ENCODE assay signal across 8 mouse cellular contexts in genomic region chr12:108365340-108365739, GRCm38 (mm10). TPM values are rescaled to one million over a fixed set of nuclear protein-coding genes. Genes with fewer than 3 reads are reported as not detected.
DNase-seq lines count a peak whose midpoint lies in the region; ATAC-seq lines count a peak whose summit lies in the region.

No protein-coding gene starts in this region.

- no peak for ATAC-seq in midbrain, embryonic 15.5 days (replicated peaks)

- H3K27me3 ChIP-seq in embryonic facial prominence, embryonic 10.5 days (replicated peaks; ENCODE audit: low read depth, poor library complexity, severe bottlenecking) = peaks cover 22% of the 10 kb centered on the region; the same call in 1 of the 2 replicates
- 0 out of 2 replicates have a peak, but pooled peaks cover 3% of the 10 kb centered on the region for H3K27me3 ChIP-seq in midbrain, embryonic 15.5 days (replicated peaks)

- H3K4me3 ChIP-seq in embryonic facial prominence, embryonic 10.5 days = no peak overlapping the region
- H3K4me3 ChIP-seq in midbrain, embryonic 15.5 days = no peak overlapping the region

- intact Hi-C loops in left cerebral cortex, postnatal 4 days (cut with DNase I) = no loop called here

- peak; percentile 80 for DNase-seq in left cerebral cortex, postnatal 4 days
- DNase-seq in left cerebral cortex, adult 18-20 months (ENCODE audit: low spot score in 2 of 2) = no peak
- peak; percentile 57 for DNase-seq in embryonic facial prominence, embryonic 10.5 days (ENCODE audit: low spot score)
- DNase-seq in heart, adult 9 months (ENCODE audit: low spot score in 2 of 2) = peak; percentile 56 to 70
- DNase-seq in kidney, postnatal 36 days = peak; percentile 67 to 76
- peak; percentile 40 for DNase-seq in urinary bladder, adult 2 months (ENCODE audit: low spot score)
- no peak for DNase-seq in left cerebral cortex, adult 8-10 months (ENCODE audit: low spot score in 2 of 2)

- H3K36me3 ChIP-seq in embryonic facial prominence, embryonic 10.5 days (replicated peaks) = no peaks in the 10 kb centered on the region
- no peaks in the 10 kb centered on the region for H3K36me3 ChIP-seq in midbrain, embryonic 15.5 days (replicated peaks)

- no peak overlapping the region for H3K4me2 ChIP-seq in midbrain, embryonic 15.5 days

- WGBS in embryonic facial prominence, embryonic 10.5 days = 34% methylated on average over 3 of the region's 3 CpGs
- WGBS in midbrain, embryonic 15.5 days = 24% methylated on average over 3 of the region's 3 CpGs

- H3K9ac ChIP-seq in midbrain, embryonic 15.5 days = no peak overlapping the region

- H3K27ac ChIP-seq in embryonic facial prominence, embryonic 10.5 days (replicated peaks) = peak overlapping the region; percentile 14; the same call in 1 of the 2 replicates
- no peak overlapping the region for H3K27ac ChIP-seq in midbrain, embryonic 15.5 days

- H3K4me1 ChIP-seq in embryonic facial prominence, embryonic 10.5 days = peaks cover 51% of the 10 kb centered on the region
- H3K4me1 ChIP-seq in midbrain, embryonic 15.5 days = peaks cover 7% of the 10 kb centered on the region

- H3K9me3 ChIP-seq in embryonic facial prominence, embryonic 10.5 days = no peaks in the 10 kb centered on the region
- no peaks in the 10 kb centered on the region for H3K9me3 ChIP-seq in midbrain, embryonic 15.5 days

RNA-seq across cellular contexts. Expression of gene Eml1, which starts 5.4 kb away (rescaled TPM):
- total RNA-seq in left cerebral cortex, postnatal 4 days (2021) = 10 to 100 TPM; 93.3 to 99.0 TPM
- total RNA-seq in left cerebral cortex, adult 18-20 months (2021) = 10 to 100 TPM; 60.4 to 64.1 TPM
- 70.6 and 74.1 TPM in 2 replicates for polyA plus RNA-seq in embryonic facial prominence, embryonic 10.5 days (2016; fragmentation: Nextera tagmentation; extraction: Ambion mirVana)
- 182 and 223 TPM in 2 replicates for polyA plus RNA-seq in urinary bladder, adult 2 months (2012; rRNA removed)
- total RNA-seq in left cerebral cortex, adult 8-10 months (2022) = 10 to 100 TPM; 60.1 to 66.2 (median 60.8) TPM
- polyA plus RNA-seq in midbrain, embryonic 15.5 days (2015; fragmentation: Nextera tagmentation; extraction: Ambion mirVana) = 52.9 and 61.3 TPM in 2 replicates

RNA-seq across cellular contexts. Expression of gene Cyp46a1, which starts 31.2 kb away (rescaled TPM):
- total RNA-seq in left cerebral cortex, postnatal 4 days (2021) = 10 to 100 TPM; 65.7 to 78.6 TPM
- 100 to 1,000 TPM; 259 to 273 TPM for total RNA-seq in left cerebral cortex, adult 18-20 months (2021)
- 3.9 and 5.8 TPM in 2 replicates for polyA plus RNA-seq in embryonic facial prominence, embryonic 10.5 days (2016; fragmentation: Nextera tagmentation; extraction: Ambion mirVana)
- polyA plus RNA-seq in urinary bladder, adult 2 months (2012; rRNA removed) = 7.4 and 8.3 TPM in 2 replicates
- 100 to 1,000 TPM; 254 to 259 (median 256) TPM for total RNA-seq in left cerebral cortex, adult 8-10 months (2022)
- polyA plus RNA-seq in midbrain, embryonic 15.5 days (2015; fragmentation: Nextera tagmentation; extraction: Ambion mirVana) = 23.6 and 24.9 TPM in 2 replicates

RNA-seq across cellular contexts. Expression of gene Hhipl1, which starts 59.3 kb away (rescaled TPM):
- total RNA-seq in left cerebral cortex, postnatal 4 days (2021) = 1 to 10 TPM; 6.3 to 6.6 TPM
- 1 to 10 TPM; 7.9 to 9.0 TPM for total RNA-seq in left cerebral cortex, adult 18-20 months (2021)
- 0.72 and 0.99 TPM in 2 replicates for polyA plus RNA-seq in embryonic facial prominence, embryonic 10.5 days (2016; fragmentation: Nextera tagmentation; extraction: Ambion mirVana)
- 2.9 and 3.2 TPM in 2 replicates for polyA plus RNA-seq in urinary bladder, adult 2 months (2012; rRNA removed)
- 10 to 100 TPM in 3 of 4 experiments, 1 to 10 TPM in 1; 9.4 to 11.2 (median 10.7) TPM for total RNA-seq in left cerebral cortex, adult 8-10 months (2022)
- polyA plus RNA-seq in midbrain, embryonic 15.5 days (2015; fragmentation: Nextera tagmentation; extraction: Ambion mirVana) = 2.7 and 2.8 TPM in 2 replicates

Comparison
In these comparisons a context has a peak if more than half of its experiments do, and no peak if none do; other contexts are left out.
1. DNase-seq: peak in left cerebral cortex, postnatal 4 days (single experiment), embryonic facial prominence, embryonic 10.5 days (single experiment), heart, adult 9 months (2 of 2), kidney, postnatal 36 days (2 of 2) and urinary bladder, adult 2 months (single experiment); none in left cerebral cortex, adult 18-20 months (0 of 2) and left cerebral cortex, adult 8-10 months (0 of 2).